Mouse (Mus musculus) forebrain, embryonic 16.5 days (tissue): ENCODE data around the gene Faxc. TPM values are rescaled to one million over a fixed set of nuclear protein-coding genes. Genes with fewer than 3 reads are reported as not detected.

ENCODE experiments used
- ATAC-seq: fragments of 200-750 bp; cut with Nextera tagmentation; 2 replicates; pipeline ENCODE4 v1.8.0; 2017; ENCODE audit warnings: mild to moderate bottlenecking, moderate library complexity
- H3K27ac ChIP-seq: fragments of 300-500 bp; sonication (generic); 2 replicates; pipeline ENCODE4 v1.5.1; 2014; ENCODE audit warnings: low read length, control low read depth
- H3K27me3 ChIP-seq: fragments of 300-500 bp; sonication (generic); replicated peaks from 2 replicates; pipeline ENCODE4 v1.6.1; 2014; ENCODE audit warnings: low read length; ENCODE audit not compliant: control insufficient read depth, insufficient read depth
- H3K36me3 ChIP-seq: fragments of 300-500 bp; sonication (generic); 2 replicates; pipeline ENCODE4 v1.6.1; 2014; ENCODE audit not compliant: control insufficient read depth, insufficient read depth
- H3K4me1 ChIP-seq: fragments of 300-500 bp; sonication (generic); replicated peaks from 2 replicates; pipeline ENCODE4 v1.6.1; 2014; ENCODE audit warnings: low read length; ENCODE audit not compliant: control insufficient read depth, insufficient read depth
- H3K4me2 ChIP-seq: fragments of 300-500 bp; sonication (generic); 2 replicates; pipeline ENCODE4 v1.6.1; 2014; ENCODE audit warnings: mild to moderate bottlenecking, low read length, control low read depth
- H3K4me3 ChIP-seq: fragments of 300-500 bp; sonication (generic); replicated peaks from 2 replicates; pipeline ENCODE4 v1.5.1; 2014; ENCODE audit warnings: mild to moderate bottlenecking, low read length, control low read depth
- H3K9ac ChIP-seq: fragments of 300-500 bp; sonication (generic); replicated peaks from 2 replicates; pipeline ENCODE4 v1.6.1; 2014; ENCODE audit warnings: low read depth, low read length, control low read depth
- H3K9me3 ChIP-seq: fragments of 300-500 bp; sonication (generic); 2 replicates; pipeline ENCODE4 v1.6.1; 2016; ENCODE audit warnings: low read length; ENCODE audit not compliant: control insufficient read depth
- WGBS: fragments of 180-500 bp; shearing (Covaris S2); extraction: QIAGEN DNeasy Blood & Tissue Kit; methylation state at CpG from one replicate; pipeline ENCODE4 v1.1.7; 2014; 5-methylcytosine and 5-hydroxymethylcytosine counted together
- polyA plus RNA-seq: library from polyadenylated mRNA; unstranded; fragments of >200 nt; fragmentation: Nextera tagmentation; extraction: Ambion mirVana; gene quantifications from 2 replicates; pipeline ENCODE4 v1.2.1, GENCODE M21; 2015

Faxc gene
- polyA plus RNA-seq, 1 experiment from 2014 or later = 18.3 TPM

- 81% methylated on average over 2 of the region's 2 CpGs for WGBS
These were observed 21.1 kb downstream of the Faxc start for GRCm38 (mm10) chr4:21952255-21952654.

GRCm38 (mm10) chr4:21957570-21958321, 26.6 kb downstream of the Faxc start:
- Histone ChIP-seq H3K36me3 (peaks cover 14% of the 10 kb centered on the region), H3K9me3 (no peaks in the 10 kb centered on the region), H3K4me3 (no peak overlapping the region), H3K4me1 (no peaks in the 10 kb centered on the region), H3K27ac (no peak overlapping the region), H3K9ac (no peak overlapping the region), H3K27me3 (no peaks in the 10 kb centered on the region), H3K4me2 (no peak overlapping the region)
- ATAC-seq = peak; percentile 65
- 55% methylated on average over 7 of the region's 7 CpGs for WGBS

More at GRCm38 (mm10) chr4:21952255-21952654, 21.1 kb downstream of the Faxc start:
- H3K4me2 ChIP-seq = no peak overlapping the region
- no peaks in the 10 kb centered on the region for H3K9me3 ChIP-seq
- H3K36me3 ChIP-seq = peaks cover 12% of the 10 kb centered on the region
- H3K27ac ChIP-seq = no peak overlapping the region
- H3K4me3 ChIP-seq = no peak overlapping the region
- no peak overlapping the region for H3K9ac ChIP-seq
- H3K27me3 ChIP-seq = no peaks in the 10 kb centered on the region
- ATAC-seq = no peak
- H3K4me1 ChIP-seq = no peaks in the 10 kb centered on the region; the same call in 1 of the 2 replicates

- Histone ChIP-seq H3K9me3 (no peaks in the 10 kb centered on the region), H3K27ac (no peak overlapping the region), H3K4me3 (no peak overlapping the region), H3K27me3 (no peaks in the 10 kb centered on the region), H3K4me1 (peaks cover 5% of the 10 kb centered on the region; the same call in 1 of the 2 replicates), H3K4me2 (no peak overlapping the region), H3K9ac (no peak overlapping the region), H3K36me3 (no peaks in the 10 kb centered on the region)
- WGBS = 20% methylated on average over 1 of the region's 1 CpGs
- ATAC-seq = peak; percentile 47
These were observed 40.8 kb downstream of the Faxc start for GRCm38 (mm10) chr4:21971949-21972348.

GRCm38 (mm10) chr4:21974126-21974525, 43.0 kb downstream of the Faxc start:
- peak; percentile 26; the same call in 1 of the 2 replicates for ATAC-seq
- no peak overlapping the region for H3K27ac ChIP-seq
- no peaks in the 10 kb centered on the region for H3K36me3 ChIP-seq
- H3K4me1 ChIP-seq = peaks cover 5% of the 10 kb centered on the region; the same call in 1 of the 2 replicates
- H3K9ac ChIP-seq = no peak overlapping the region
- no peaks in the 10 kb centered on the region for H3K9me3 ChIP-seq
- no peak overlapping the region for H3K4me2 ChIP-seq
- no peak overlapping the region for H3K4me3 ChIP-seq
- 37% methylated on average over 3 of the region's 3 CpGs for WGBS
- H3K27me3 ChIP-seq = no peaks in the 10 kb centered on the region

- no peak for ATAC-seq
- Histone ChIP-seq H3K4me1 (no peaks in the 10 kb centered on the region), H3K4me3 (no peak overlapping the region), H3K36me3 (peaks cover 3% of the 10 kb centered on the region; the same call in 1 of the 2 replicates), H3K9ac (no peak overlapping the region), H3K4me2 (no peak overlapping the region), H3K27ac (no peak overlapping the region), H3K9me3 (no peaks in the 10 kb centered on the region), H3K27me3 (no peaks in the 10 kb centered on the region)
- WGBS = 92% methylated on average over 4 of the region's 4 CpGs
These were observed 49.3 kb downstream of the Faxc start for GRCm38 (mm10) chr4:21980471-21980870.

- H3K27ac ChIP-seq = no peak overlapping the region
- H3K9me3 ChIP-seq = no peaks in the 10 kb centered on the region
- no peak overlapping the region for H3K4me3 ChIP-seq
- H3K36me3 ChIP-seq = peaks cover 3% of the 10 kb centered on the region; the same call in 1 of the 2 replicates
- no peak overlapping the region for H3K9ac ChIP-seq
- H3K4me2 ChIP-seq = no peak overlapping the region
- H3K27me3 ChIP-seq = no peaks in the 10 kb centered on the region
- 96% methylated on average over 9 of the region's 9 CpGs for WGBS
- H3K4me1 ChIP-seq = no peaks in the 10 kb centered on the region
- ATAC-seq = no peak
These were observed 51.3 kb downstream of the Faxc start for GRCm38 (mm10) chr4:21982449-21982848.

GRCm38 (mm10) chr4:21986857-21987256, 55.7 kb downstream of the Faxc start:
- Histone ChIP-seq H3K27me3 (no peaks in the 10 kb centered on the region), H3K36me3 (peaks cover 3% of the 10 kb centered on the region; the same call in 1 of the 2 replicates), H3K4me1 (no peaks in the 10 kb centered on the region), H3K9me3 (no peaks in the 10 kb centered on the region), H3K27ac (no peak overlapping the region), H3K4me2 (no peak overlapping the region), H3K4me3 (no peak overlapping the region), H3K9ac (no peak overlapping the region)
- no peak for ATAC-seq
- 91% methylated on average over 8 of the region's 8 CpGs for WGBS

GRCm38 (mm10) chr4:21987460-21987859, 56.3 kb downstream of the Faxc start:
- 93% methylated on average over 10 of the region's 10 CpGs for WGBS
- Histone ChIP-seq H3K27me3 (no peaks in the 10 kb centered on the region), H3K4me2 (no peak overlapping the region), H3K9me3 (no peaks in the 10 kb centered on the region), H3K9ac (no peak overlapping the region), H3K36me3 (peaks cover under 1% of the 10 kb centered on the region; the same call in 1 of the 2 replicates), H3K4me1 (no peaks in the 10 kb centered on the region), H3K4me3 (no peak overlapping the region), H3K27ac (no peak overlapping the region)
- no peak for ATAC-seq

- WGBS = 89% methylated on average over 3 of the region's 3 CpGs
- Histone ChIP-seq H3K9me3 (no peaks in the 10 kb centered on the region), H3K9ac (no peak overlapping the region), H3K27ac (no peak overlapping the region), H3K4me3 (no peak overlapping the region), H3K4me2 (no peak overlapping the region), H3K27me3 (no peaks in the 10 kb centered on the region), H3K36me3 (peaks cover 11% of the 10 kb centered on the region), H3K4me1 (no peaks in the 10 kb centered on the region)
- no peak for ATAC-seq
These were observed 58.5 kb downstream of the Faxc start for GRCm38 (mm10) chr4:21989571-21990091.
